Mouse (Mus musculus): ENCODE measurements around the gene Gls2. TPM values are rescaled to one million over a fixed set of nuclear protein-coding genes. Genes with fewer than 3 reads are reported as not detected.

Gls2 gene
- total and polyA plus RNA-seq, 2 experiments from 2014 or later, result 0.33 TPM; not detected in 1

DNA sequence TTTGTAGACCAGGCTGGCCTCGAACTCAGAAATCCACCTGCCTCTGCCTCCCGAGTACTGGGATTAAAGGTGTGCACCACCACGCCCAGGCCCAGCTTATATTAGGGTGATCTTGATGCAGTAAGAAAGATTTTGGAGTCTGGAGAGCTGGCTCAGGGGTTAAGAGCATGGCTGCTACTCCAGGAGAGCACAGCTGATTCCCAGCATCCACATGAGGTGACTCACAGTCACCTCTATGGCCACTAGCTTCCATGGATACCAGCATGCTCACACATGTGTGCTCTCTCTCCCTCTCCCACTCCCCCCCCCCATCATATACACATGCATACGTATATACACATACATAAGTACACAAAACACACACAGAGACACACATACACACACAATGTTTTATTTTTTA is 16.9 kb upstream of the Gls2 start:
- TF ChIP-seq CTCF (IDR thresholded peaks at IDR 0.05; ENCODE audit: low read depth), result no peak
- no peak for TF ChIP-seq EP300 (IDR thresholded peaks at IDR 0.05; ENCODE audit: low read depth)
- Histone ChIP-seq H3K4me3 (ENCODE audit: low read depth, low read length) (no peak overlapping the region), H3K27me3 (ENCODE audit: control insufficient read depth, insufficient read depth, low read length) (no peaks in the 10 kb centered on the region), H3K9ac (replicated peaks; ENCODE audit: low read depth, low read length) (no peak overlapping the region), H3K9me3 (replicated peaks; ENCODE audit: control insufficient read depth, low read length) (no peaks in the 10 kb centered on the region), H3K36me3 (replicated peaks; ENCODE audit: control insufficient read depth, insufficient read depth, low read length) (no peaks in the 10 kb centered on the region), H3K4me1 (ENCODE audit: control insufficient read depth, insufficient read depth) (peaks cover 13% of the 10 kb centered on the region), H3K4me2 (ENCODE audit: low read depth, low read length) (no peak overlapping the region), H3K27ac (ENCODE audit: low read depth) (peak overlapping the region; percentile 20; the same call in 1 of the 2 replicates)
- 84% methylated on average over 4 of the region's 4 CpGs for WGBS
- no peak for ATAC-seq (ENCODE audit: insufficient read depth, low read depth)
- no peak for DNase-seq (ENCODE audit: low spot score)

DNA sequence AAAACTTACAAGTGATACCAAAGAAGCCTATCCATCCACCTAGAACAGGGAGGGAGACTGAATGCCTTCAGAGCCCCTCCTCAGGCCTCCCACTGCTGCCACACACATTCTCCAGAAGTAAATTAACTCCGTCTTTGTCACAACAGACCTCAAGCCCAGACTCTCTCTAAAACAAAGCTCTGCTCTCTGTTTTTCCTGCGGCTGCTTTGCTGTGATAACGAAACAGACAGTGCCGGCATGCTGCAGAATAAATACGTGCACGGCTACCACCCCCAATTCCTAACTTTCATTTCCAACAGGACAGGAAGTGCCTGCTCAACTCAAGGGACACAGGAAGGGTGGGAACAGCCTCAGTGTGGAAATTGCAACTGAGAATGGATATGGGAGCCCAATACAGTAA is 14.3 kb upstream of the Gls2 start, which contains the start of gene Rbms2:
Gene Rbms2, minus strand, starts transcription at position 309 of the 400 bp plus-strand sequence.
- H3K36me3 ChIP-seq (replicated peaks; ENCODE audit: control insufficient read depth, insufficient read depth, low read length), result no peaks in the 10 kb centered on the region
- DNase-seq (ENCODE audit: low spot score), result peak; percentile 70
- ATAC-seq (ENCODE audit: insufficient read depth, low read depth), result peak; percentile 54; the same call in 1 of the 2 replicates
- no peak for TF ChIP-seq CTCF (IDR thresholded peaks at IDR 0.05; ENCODE audit: low read depth)
- TF ChIP-seq EP300 (IDR thresholded peaks at IDR 0.05; ENCODE audit: low read depth), result no peak; the same call in 1 of the 2 replicates
- WGBS, result 1% methylated on average over 6 of the region's 6 CpGs
- H3K27ac ChIP-seq (ENCODE audit: low read depth), result peak within 1 kb of the TSS; percentile 87
- peak within 1 kb of the TSS; percentile 49 for H3K9ac ChIP-seq (replicated peaks; ENCODE audit: low read depth, low read length)
- H3K4me1 ChIP-seq (ENCODE audit: control insufficient read depth, insufficient read depth), result peaks cover 6% of the 10 kb centered on the region; the same call in 1 of the 2 replicates
- peak within 1 kb of the TSS; percentile 46 for H3K4me3 ChIP-seq (ENCODE audit: low read depth, low read length)
- H3K9me3 ChIP-seq (replicated peaks; ENCODE audit: control insufficient read depth, low read length), result no peaks in the 10 kb centered on the region
- no peaks in the 10 kb centered on the region for H3K27me3 ChIP-seq (ENCODE audit: control insufficient read depth, insufficient read depth, low read length)
- peak within 1 kb of the TSS; percentile 62 for H3K4me2 ChIP-seq (ENCODE audit: low read depth, low read length)

GRCm38 (mm10) chr10:128184296-128184695 is 10.0 kb upstream of the Gls2 start:
- Histone ChIP-seq H3K4me3 (ENCODE audit: low read depth, low read length) (no peak overlapping the region), H3K9ac (replicated peaks; ENCODE audit: low read depth, low read length) (no peak overlapping the region), H3K27ac (ENCODE audit: low read depth) (no peak overlapping the region), H3K36me3 (replicated peaks; ENCODE audit: control insufficient read depth, insufficient read depth, low read length) (no peaks in the 10 kb centered on the region), H3K4me1 (ENCODE audit: control insufficient read depth, insufficient read depth) (no peaks in the 10 kb centered on the region), H3K27me3 (ENCODE audit: control insufficient read depth, insufficient read depth, low read length) (no peaks in the 10 kb centered on the region), H3K9me3 (replicated peaks; ENCODE audit: control insufficient read depth, low read length) (no peaks in the 10 kb centered on the region), H3K4me2 (ENCODE audit: low read depth, low read length) (no peak overlapping the region)
- ATAC-seq (ENCODE audit: insufficient read depth, low read depth) (no peak), DNase-seq (ENCODE audit: low spot score) (no peak)
- 74% methylated on average over 2 of the region's 2 CpGs for WGBS
- TF ChIP-seq EP300 (IDR thresholded peaks at IDR 0.05; ENCODE audit: low read depth), result no peak
- no peak for TF ChIP-seq CTCF (IDR thresholded peaks at IDR 0.05; ENCODE audit: low read depth)

GRCm38 (mm10) chr10:128185277-128185940 is 8.8 kb upstream of the Gls2 start:
- Histone ChIP-seq H3K9ac (replicated peaks; ENCODE audit: low read depth, low read length) (no peak overlapping the region), H3K4me3 (ENCODE audit: low read depth, low read length) (no peak overlapping the region), H3K36me3 (replicated peaks; ENCODE audit: control insufficient read depth, insufficient read depth, low read length) (no peaks in the 10 kb centered on the region), H3K27ac (ENCODE audit: low read depth) (no peak overlapping the region), H3K4me1 (ENCODE audit: control insufficient read depth, insufficient read depth) (no peaks in the 10 kb centered on the region), H3K9me3 (replicated peaks; ENCODE audit: control insufficient read depth, low read length) (no peaks in the 10 kb centered on the region), H3K27me3 (ENCODE audit: control insufficient read depth, insufficient read depth, low read length) (no peaks in the 10 kb centered on the region), H3K4me2 (ENCODE audit: low read depth, low read length) (no peak overlapping the region)
- 78% methylated on average over 6 of the region's 6 CpGs for WGBS
- 0 out of 2 replicates have a peak, but pooled peaks have one; percentile 12 for ATAC-seq (ENCODE audit: insufficient read depth, low read depth)
- no peak for DNase-seq (ENCODE audit: low spot score)
- TF ChIP-seq CTCF (IDR thresholded peaks at IDR 0.05; ENCODE audit: low read depth), result no peak
- TF ChIP-seq EP300 (IDR thresholded peaks at IDR 0.05; ENCODE audit: low read depth), result no peak

GRCm38 (mm10) chr10:128185959-128186358 is 8.3 kb upstream of the Gls2 start:
- 44% methylated on average over 2 of the region's 2 CpGs for WGBS
- ATAC-seq (ENCODE audit: insufficient read depth, low read depth), result peak; percentile 71
- no peaks in the 10 kb centered on the region for H3K4me1 ChIP-seq (ENCODE audit: control insufficient read depth, insufficient read depth)
- H3K27me3 ChIP-seq (ENCODE audit: control insufficient read depth, insufficient read depth, low read length), result no peaks in the 10 kb centered on the region
- no peak overlapping the region for H3K27ac ChIP-seq (ENCODE audit: low read depth)
- H3K4me3 ChIP-seq (ENCODE audit: low read depth, low read length), result no peak overlapping the region
- no peaks in the 10 kb centered on the region for H3K36me3 ChIP-seq (replicated peaks; ENCODE audit: control insufficient read depth, insufficient read depth, low read length)
- H3K9me3 ChIP-seq (replicated peaks; ENCODE audit: control insufficient read depth, low read length), result no peaks in the 10 kb centered on the region
- DNase-seq (ENCODE audit: low spot score), result peak; percentile 89
- TF ChIP-seq EP300 (IDR thresholded peaks at IDR 0.05; ENCODE audit: low read depth) (no peak), CTCF (IDR thresholded peaks at IDR 0.05; ENCODE audit: low read depth) (peak; percentile 97)
- no peak overlapping the region for H3K9ac ChIP-seq (replicated peaks; ENCODE audit: low read depth, low read length)
- H3K4me2 ChIP-seq (ENCODE audit: low read depth, low read length), result no peak overlapping the region

Data from heart, postnatal 0 days (tissue).